Mouse (Mus musculus): ENCODE measurements at regions not wholly inside any gene's neighbourhood (a gene's known extent, or its start where the extent isn't known, plus 50 kb on each side); places are given as distances from the start of the nearest gene placed in this dataset.

DNA sequence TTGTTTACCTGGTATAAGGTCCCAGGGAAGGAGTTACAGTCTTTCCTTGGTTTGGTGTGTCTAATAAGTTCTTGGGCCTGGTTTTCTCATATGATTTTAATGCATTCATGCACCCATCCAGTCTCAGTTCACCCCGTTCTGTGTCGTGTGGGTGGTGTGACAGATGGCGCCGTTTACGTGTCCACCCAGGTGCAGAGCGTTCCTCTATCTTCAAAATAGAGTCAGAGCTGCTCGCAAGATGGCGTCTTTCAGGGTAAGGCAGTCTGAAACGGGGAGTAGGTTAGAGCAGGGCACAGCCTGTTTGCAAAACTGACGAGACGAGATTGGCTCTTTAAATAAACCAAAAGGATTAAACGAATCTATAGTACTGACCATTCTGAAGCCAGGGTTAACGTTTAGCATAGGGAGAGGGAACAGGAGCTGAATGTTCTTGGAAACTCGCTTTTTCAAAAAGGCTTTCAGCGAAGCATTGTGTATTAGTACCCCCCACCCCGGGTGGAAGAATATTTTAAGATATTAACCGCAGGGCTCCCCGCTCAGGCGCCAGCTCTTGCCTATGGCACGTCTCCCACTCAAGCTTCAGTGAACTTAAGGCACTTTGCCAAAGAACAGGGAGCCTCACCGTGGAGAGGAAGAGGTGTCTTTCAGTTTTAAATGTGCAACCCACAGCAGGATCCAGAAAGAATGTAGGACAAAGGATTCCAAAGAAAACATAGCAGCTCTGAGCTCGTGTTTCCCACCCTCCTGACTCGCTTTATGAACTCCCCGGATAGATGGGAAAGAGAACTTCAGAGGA lies 241.7 kb upstream of the Pfn2 start:
- DNase-seq = peak; percentile 65 to 76

DNA sequence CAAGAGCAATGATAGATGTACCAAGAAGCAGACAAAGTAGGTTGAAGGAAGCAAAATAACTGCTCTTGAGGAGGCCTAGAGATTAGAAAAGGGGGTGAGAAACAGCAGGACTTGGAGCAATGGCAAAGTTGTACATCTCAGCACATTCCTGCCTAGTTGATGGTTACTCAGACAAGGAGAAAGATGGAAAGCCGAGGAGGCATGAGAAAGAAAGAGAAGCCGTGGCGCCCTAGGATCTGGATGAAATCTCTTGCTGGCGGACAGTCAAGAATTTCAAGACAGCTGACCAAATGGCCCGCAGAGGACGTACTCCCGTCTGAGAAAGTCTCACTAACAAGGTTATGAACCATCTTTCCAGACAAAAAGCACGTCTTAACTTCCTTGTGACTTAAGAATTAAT lies 242.5 kb upstream of the Pfn2 start:
- DNase-seq = peak; percentile 80 to 81

DNA sequence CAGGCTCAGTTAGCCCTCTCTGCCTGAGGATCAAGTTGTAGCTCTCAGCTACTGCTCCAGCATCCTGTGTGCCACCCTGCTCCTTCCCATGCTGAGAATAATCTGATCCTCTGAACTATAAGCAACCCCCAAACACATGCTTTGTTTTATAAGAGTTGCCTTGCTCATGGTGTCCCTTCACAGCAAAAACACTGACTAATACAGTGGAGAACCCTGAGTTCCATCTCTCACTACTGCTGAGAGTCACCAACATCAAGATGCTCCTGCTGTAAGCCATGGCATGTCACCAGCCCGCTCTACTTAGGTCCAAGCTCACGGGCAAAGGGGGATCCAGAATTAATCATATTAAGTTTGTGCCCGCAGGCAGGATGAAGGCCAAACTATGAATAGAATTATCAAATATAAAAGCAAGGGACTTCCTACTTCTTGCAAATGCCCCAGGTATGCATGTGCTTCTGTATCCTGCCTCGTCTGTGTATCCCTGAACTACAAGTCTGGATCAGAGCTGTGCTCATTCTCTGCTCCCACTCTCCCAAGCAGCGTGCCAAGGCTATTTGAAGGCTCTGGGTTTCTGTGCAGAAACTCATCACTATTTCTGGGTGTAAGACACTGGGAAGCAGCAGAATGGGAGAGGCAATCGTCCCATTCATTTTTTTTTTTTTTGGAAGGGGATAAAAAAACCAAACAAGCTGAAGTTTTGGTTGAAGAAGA lies 243.7 kb upstream of the Pfn2 start:
- DNase-seq = no peak

DNA sequence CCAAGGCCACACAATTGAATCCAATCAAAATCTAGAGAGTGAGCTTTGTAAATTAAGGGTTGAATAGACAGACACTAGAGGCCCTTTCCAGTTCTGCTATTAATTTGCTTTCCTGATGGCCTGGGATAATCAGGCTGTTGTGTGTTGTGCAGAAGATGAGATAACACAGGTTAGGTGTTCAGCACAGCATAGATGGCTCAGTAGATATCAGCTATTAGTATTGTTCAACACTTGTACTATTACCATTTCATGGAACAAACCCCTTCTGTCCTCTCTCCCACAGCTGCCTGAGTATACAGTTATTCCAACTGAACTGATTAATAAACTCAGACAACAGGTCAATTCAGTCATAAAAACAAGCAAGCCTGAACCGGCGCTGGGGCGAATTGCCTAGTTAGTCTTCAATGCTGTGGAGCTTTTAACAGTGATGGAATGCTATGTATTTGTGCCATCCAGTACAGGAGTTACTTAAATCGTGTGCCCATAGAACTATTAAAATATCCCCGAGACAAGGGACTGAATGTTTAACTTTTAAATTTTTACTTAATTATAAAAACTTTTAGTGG lies 263.1 kb upstream of the Pfn2 start:
- DNase-seq = peak; percentile 42 to 52

DNA sequence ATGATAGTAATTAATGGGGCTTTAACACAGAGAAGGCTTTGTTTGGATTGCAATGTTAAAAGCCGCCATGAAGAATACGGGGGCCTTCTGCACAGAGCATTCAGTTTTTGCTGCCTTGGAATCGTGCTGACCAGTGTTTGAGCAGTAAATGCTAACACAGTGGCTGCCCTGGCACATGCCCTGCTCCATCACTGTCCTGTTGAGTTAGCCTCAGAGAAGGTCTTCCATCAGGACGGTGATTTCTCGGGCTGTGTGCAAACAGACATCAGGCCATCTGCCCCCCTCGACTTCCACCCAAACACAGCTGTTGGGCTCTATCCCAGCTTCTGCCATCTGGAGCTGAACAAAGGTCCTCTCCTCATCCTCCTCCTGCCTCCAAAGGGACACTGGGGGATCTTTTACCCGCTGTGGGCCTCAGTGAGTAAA lies 264.6 kb upstream of the Pfn2 start:
- DNase-seq = no peak

DNA sequence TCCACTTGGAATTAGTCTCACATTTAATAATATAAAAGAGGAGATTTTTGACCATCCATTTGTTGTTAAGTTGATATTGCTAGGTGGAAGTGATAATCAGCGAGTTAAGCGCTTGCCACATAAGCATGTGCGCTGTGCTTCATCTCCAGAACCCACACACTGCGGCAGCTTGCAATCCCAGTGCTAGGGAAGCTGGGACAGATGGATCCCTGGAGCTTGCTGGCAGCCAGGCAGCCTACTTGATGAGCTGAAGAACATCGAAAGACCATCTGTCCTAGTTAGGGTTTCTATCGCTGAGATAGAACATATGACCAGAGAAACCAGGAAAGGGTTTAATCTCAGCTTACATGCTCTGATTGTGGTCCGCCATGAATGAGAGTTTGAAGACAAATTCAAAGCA lies 266.1 kb upstream of the Pfn2 start:
- no peak for DNase-seq

DNA sequence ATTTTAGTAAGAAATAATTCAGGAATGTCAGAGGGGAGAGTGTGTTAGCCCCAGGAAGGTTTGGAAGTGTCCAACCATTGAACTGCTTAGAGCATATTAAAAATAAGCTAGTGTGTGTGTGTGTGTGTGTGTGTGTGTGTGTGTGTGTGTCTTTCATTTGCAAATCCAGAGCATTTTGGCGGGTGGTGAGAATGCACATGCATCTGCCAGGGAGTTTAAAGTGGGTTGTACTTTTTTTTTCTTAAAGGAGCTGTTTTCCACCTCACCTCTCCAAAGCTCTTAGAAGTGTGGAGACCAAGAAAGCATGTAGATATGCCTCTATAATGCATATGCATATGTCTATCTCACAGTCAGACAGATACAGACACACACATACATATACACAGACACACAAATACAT lies 267.6 kb upstream of the Pfn2 start:
- no peak for DNase-seq

DNA sequence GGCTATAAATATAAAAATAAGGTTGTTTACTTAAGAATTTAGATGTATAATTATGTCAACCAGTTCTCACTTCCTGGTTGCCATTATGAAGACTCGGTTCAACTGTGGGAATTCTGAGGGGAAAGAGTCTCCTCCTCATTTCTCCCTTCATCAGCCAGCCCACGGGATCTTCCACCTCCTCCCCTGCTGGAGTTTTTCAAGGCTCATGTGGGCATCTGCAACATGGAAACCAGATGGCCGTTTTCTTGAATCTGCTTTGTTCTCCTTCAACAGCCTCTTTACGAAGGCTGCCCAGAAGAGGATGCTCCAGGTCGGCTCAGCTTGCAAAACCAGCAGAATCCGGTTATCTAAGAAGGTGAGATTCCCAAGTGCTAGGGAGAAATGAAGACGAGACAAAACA lies 269.0 kb upstream of the Pfn2 start:
- no peak for DNase-seq

DNA sequence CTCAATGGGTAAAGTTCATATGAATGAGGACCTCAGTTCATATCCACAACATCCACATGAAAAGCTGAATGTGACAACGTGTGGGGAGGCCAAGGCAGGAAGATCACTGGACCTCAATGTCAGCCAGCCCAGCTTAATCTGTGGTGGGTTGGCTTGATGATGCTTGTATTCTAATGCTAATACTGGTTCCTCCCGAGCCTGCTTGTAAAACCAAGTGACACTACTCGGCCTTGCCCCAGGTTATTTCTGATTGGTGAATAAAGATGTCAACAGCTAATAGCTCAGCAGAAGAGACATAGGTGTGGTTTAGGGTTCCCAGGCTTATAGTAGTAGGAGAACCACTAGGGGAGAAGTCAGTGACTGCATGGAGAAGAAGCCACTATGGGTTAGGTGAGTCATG lies 272.2 kb upstream of the Pfn2 start:
- DNase-seq = no peak

DNA sequence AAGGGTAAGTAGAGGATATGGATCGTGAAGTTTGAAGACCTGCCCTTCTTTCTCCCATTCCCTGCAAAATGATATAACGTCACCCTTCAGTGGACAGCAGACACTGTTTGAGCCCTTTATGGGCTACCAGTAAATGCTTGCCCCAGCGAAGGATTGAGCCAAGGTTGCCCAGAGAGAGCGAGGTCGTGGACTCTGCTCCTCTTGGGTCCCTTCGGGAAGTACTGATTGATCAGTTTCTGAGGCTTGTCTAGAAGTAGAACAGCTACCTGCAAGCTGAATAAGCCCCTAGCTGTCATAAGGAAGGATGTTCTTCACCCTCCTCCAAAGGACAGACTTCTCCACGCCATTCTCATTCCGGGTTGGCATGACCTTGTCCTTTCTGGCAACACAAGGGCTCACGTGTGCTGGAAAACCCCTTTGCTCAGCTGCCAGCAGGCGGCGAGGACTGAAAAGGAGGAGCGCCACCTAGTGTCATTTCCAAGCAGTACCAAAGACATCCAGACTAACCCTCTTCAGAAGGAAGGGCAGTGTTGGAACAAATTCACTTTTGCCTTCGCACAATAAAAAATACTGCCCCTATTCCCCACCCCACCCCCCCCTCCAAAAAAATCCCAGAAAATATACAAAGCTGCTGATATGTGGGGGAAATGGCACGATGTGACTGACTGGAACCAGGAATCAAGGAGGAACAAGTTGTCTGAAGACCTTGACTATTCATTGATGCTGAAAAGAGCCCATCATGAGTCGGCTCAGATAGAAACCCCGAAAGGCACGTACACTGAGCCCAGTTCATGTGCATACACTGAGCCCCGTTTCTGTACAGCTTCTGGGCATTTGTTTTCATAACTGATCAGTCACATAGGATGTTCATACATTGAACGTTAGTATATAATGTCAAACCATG lies 274.8 kb upstream of the Pfn2 start:
- peak; percentile 85 to 87 for DNase-seq

DNA sequence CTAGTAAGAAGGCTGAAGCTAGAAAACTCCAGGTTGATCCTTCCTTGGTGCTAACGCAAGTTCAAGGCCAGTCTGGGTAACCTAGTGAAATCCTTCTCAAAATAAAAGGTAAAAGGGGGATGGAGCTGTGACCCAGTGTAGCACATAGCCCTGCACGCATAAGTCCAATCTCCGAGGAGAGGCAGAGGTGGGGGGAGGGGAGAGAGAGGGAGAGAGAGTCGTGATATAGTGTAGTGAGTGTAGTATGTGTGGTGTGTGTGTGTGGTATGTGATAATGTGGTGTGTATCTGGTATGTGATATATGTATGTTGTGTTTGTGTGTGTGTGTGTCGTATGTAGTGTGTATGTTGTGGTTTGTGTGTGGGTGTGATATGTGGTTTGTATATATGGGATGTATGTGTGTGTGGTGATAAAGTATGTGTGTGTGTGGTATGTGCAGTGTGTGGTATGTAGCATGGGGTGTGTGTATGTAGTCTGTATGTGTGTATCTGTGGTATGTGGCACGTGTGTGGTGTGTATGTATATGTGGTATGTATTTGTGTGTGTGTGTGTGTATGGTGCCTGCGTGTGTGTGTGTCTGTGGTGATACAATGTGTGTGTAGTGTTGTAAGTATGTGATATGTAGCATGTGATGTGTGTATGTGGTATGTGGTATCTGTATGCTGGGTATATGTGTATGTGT lies 275.7 kb upstream of the Pfn2 start:
- DNase-seq = no peak

DNA sequence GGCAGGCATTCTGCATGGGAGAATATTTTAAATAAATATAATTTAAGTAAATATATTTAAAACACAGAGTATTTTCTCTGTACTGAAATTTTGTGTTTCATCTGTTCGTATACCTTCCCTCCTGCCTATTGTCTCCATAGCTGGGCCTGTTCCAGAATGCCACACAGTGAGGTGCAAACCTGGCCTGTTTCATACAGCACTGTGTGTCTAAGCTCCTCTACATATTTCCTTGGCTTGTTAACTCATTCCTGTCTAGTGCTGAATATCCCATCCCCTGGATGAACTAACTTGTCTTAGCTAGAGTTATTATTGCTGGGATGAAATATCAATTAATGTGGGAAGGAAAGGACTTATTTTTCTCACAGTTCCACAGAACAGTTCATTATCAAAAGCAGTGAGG lies 277.0 kb upstream of the Pfn2 start:
- DNase-seq = no peak

DNA sequence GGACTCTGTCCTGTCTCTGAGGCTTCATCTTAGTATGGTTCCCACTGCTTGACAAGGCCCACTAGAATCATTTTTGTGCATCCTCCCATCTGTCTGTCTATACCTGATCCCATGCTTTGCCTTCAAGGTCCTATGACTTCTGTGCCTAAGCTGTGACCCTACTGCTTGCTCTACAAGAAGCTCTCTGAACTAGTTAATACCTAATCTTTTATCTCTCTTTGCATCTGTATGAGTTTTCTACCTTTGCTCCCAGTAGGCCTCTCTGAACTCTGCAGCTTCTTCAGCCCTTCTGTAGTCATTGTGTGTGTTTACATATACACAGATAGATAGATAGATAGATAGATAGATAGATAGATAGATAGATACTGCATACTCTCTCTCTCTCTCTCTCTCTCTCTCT lies 279.1 kb upstream of the Pfn2 start:
- no peak for DNase-seq

DNA sequence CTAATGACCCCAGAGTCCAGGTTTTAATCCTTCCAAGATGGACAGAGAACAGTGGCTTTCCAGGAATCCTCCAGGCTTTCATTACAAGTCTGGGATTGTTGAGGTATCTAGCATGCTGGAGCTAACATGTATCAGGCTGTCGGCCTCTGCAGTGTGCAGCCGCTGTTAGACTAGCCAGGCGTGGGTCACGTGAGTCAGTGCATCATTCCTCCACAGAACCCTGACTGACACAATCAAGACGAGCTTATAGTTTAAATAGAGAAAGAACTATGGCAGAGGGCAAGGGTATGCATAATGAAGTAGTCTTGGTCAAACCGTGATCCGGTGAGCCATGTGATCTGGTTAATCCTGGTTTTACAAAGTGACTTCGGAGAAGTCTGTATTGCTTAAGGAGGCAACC lies 280.2 kb upstream of the Pfn2 start:
- no peak for DNase-seq

DNA sequence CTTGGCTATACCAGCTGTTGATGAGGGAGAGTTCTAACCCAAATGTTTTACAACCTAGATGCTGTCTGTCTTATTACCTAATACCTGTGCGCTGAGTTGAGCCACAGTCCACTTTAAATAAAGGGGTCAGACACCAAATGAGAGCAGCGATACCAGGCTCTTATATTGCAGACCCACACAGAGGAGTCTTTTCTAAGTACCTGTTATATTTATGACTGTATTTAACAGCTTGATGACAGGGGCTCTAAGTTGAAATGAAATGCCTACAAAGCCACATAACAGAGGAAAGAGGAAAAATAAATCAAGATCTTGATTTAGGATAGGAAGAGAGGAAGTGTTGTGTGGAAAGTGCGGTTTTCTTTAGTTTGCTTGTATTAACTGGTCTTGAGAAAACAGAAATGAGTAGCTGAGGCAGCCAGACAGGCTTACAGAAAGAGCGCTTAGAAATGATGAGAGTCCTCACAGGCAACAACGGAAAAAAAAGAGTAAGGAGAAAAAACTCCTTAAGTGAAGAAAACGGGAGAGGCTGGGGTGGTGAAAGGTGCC lies 281.6 kb upstream of the Pfn2 start:
- no peak for DNase-seq

DNA sequence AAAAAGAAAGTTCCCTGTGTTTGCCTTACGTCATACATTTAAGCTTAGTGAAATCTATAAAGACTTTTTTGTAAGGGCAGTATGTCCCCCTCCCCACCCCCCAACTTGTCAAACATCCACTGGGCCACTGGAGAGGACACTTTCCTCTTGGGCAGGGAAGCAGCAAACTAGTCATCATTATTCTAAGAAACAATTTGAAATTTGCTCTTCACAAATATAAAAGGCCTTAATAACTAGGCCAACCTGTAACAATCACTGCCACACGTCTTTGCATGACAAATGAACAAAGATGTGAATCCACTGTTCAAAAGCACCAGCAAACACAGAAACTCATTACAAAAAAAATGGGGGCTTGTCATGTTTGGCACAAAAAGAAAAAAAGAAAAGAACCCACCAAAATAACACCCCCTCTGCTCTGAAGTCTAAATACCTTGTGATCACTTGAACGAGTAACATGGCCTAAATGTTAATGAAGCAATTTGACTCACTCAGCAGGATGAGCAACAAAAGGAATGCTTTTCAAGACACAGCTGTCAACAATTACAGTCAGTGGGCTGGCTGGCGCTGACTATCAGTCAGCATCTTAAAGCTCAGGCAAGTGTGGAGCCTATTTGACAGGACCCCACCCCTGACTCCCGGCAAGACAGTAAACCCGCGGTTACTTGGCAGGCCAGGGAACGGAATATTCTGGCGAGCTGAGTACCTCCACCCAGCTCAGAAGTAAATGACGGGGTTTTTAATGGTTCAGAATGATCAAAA lies 278.7 kb upstream of the Tsc22d2 start:
- no peak for DNase-seq

DNA sequence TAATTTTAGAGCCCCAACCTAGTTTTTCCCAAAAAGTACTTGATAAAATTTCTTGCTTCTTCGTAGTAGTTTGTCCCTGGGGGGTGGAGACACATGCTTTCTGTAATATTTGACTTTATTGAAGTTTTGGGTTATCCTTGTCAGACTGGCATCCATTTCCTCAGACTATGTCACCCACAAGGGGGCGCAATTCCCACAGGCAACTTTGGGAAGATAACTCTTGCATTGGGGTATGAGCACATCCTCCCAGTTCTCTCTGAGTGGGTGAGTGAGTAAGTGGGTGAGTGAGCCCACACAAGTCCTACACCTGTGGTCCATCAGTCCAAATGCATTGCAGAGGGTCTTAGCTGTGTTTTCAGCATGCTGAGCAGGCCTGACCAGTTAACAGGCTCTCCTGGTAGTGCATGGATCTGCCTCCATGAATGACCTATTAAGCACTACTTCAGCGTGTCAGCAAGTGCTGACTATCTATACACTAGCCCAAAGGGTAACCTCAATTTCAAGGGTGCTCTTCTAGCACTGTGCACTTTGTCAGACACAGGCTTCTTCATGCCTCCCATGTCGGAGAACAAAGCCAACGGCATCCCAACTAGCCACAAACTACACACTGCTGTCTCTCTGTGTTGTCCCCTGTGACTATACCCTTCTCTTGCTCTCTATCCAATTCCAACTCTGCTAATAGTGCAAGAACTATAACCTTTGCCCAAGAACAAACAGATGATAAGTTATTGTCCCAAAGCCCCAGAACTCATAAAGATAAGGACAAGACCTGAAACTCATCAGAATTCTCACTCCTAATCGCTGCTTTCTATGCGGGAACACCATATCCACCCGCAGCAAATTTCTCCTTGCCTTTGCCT lies 275.6 kb upstream of the Tsc22d2 start:
- DNase-seq = peak; percentile 56 to 77

DNA sequence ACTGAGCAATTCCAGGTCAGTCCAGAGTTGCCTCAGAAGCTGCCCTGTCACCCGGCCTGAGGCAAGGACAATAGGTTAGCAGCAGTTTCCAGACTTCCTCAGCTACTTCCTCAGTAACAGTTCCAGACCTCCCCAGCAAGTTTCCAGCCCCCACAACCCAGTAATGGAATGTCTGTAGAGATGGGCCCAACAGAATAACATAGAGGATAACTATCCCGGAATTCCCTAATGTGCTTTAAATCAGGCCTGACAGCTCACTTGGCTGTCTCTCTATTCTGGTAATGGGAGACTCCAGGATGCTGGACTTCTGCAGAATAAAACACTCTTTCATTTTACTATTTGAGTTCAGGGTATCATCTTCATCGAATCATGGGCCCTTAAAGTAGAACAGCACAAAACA lies 268.4 kb upstream of the Tsc22d2 start:
- DNase-seq = peak; percentile 34 to 46

DNA sequence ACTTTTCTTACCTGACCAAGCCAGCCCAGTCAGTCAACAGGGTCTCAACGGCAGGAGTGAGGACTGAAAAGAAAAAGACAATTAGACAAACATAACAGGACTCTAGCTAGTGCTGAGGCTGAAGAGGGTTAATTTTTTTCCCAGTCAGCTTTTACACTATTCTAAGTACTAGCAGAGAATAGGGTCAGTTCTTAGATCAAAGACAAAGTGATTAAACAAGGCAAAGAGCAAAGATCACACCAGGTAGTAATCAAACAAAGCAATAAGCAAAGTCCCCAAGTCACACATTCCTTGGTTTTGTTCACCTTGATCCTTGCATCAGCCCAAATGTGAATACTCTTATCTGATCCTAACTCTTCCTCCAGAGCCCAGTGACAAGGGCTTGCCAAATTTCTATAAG lies 267.8 kb upstream of the Tsc22d2 start:
- no peak for DNase-seq

DNA sequence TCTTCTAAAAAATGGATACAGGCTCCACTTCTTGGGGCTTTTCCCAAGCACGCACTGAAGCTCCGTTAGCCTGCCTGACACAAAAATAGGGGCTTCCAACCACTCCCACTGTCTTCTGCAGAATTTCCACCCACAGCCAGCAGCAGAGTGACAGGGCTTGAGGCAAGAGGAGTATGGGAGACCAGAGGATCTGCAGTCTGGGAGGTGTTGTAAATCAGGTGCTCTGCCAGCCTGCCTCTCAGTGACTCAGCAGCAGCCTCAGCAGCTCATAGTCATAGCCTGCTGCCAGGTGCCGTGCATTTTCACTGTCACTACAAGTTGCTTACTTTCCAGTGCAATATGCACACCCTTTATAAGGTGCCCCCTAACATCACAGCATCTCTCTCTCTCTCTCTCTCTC lies 261.4 kb upstream of the Tsc22d2 start:
- no peak for DNase-seq

Data from kidney, postnatal 25 days (tissue).